Mouse (Mus musculus): ENCODE data around the gene Gcnt7. TPM values are rescaled to one million over a fixed set of nuclear protein-coding genes. Genes with fewer than 3 reads are reported as not detected.

Gcnt7 gene
- 0.61 and 0.63 TPM in 2 replicates for polyA plus RNA-seq (2015; fragmentation: Nextera tagmentation; extraction: Ambion mirVana)

DNA sequence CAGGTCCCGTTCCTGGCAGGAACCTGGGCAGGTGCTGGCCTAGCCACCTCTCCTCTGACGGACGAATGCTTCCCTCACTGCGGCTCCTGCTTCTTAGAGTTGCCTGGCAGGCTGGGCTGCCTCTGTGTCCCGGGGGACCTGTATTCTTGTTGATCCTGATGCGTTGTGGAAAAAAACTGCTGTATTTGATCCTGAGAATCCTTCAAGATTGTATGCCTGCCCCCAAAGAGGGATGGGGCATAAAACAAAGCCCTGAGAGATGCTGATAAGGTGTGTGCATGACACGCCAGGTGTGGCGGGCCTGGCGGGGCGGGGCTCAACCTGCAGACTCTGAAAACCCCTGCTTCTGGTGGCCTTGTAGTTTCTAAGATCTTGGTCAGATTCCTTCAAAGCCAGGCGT, at the start of gene Gcnt7:
Gene Gcnt7, minus strand, starts transcription at position 101 of the 400 bp plus-strand sequence.
- peaks cover 58% of the 10 kb centered on the region for H3K36me3 ChIP-seq (replicated peaks)
- no peak within 1 kb of the TSS for H3K27ac ChIP-seq (replicated peaks)
- 84% methylated on average over 11 of the region's 11 CpGs for WGBS (ENCODE audit: insufficient replicate concordance)
- no peaks in the 10 kb centered on the region for H3K27me3 ChIP-seq
- no peaks in the 10 kb centered on the region for H3K9me3 ChIP-seq (replicated peaks)
- no peak within 1 kb of the TSS for H3K9ac ChIP-seq
- no peak within 1 kb of the TSS for H3K4me3 ChIP-seq (replicated peaks)
- no peaks in the 10 kb centered on the region; the same call in 1 of the 2 replicates for H3K4me1 ChIP-seq (replicated peaks)
- no peak within 1 kb of the TSS for H3K4me2 ChIP-seq
- no peak for ATAC-seq (ENCODE audit: insufficient read depth)

- Histone ChIP-seq H3K9ac (no peak overlapping the region), H3K27ac (replicated peaks) (no peak overlapping the region), H3K27me3 (no peaks in the 10 kb centered on the region), H3K4me3 (replicated peaks) (no peak overlapping the region), H3K9me3 (replicated peaks) (no peaks in the 10 kb centered on the region), H3K4me1 (replicated peaks) (peaks cover under 1% of the 10 kb centered on the region; the same call in 1 of the 2 replicates), H3K4me2 (no peak overlapping the region), H3K36me3 (replicated peaks) (no peaks in the 10 kb centered on the region)
- WGBS (ENCODE audit: insufficient replicate concordance): 60% methylated on average over 7 of the region's 7 CpGs
- no peak for ATAC-seq (ENCODE audit: insufficient read depth)
Observed at GRCm38 (mm10) chr2:172506121-172506520, 47.7 kb upstream of the Gcnt7 start.

DNA sequence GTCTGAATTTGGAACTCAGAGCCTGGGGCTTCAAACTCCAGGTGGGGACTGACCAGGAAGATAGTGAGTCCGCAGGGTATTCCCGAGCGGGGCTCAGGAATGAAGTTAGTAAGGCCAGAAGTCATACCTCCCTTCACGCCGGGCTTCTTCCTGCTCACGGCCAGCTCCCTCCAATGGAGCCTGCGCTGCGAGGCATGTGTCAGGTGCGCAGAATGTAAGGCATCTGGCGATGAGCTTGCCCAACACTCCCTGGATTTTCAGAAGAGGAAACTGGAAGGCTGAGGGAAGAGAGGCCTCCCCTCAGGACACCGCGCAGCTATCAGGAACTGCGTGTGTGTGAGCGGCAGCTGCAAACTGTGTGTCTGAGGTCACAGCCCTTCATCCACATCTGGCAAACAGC, 43.8 kb upstream of the Gcnt7 start:
- Histone ChIP-seq H3K27ac (replicated peaks) (no peak overlapping the region), H3K4me2 (no peak overlapping the region), H3K4me1 (replicated peaks) (peaks cover 8% of the 10 kb centered on the region), H3K27me3 (no peaks in the 10 kb centered on the region), H3K4me3 (replicated peaks) (no peak overlapping the region), H3K36me3 (replicated peaks) (no peaks in the 10 kb centered on the region), H3K9ac (no peak overlapping the region), H3K9me3 (replicated peaks) (no peaks in the 10 kb centered on the region)
- WGBS (ENCODE audit: insufficient replicate concordance): 78% methylated on average over 14 of the region's 14 CpGs
- ATAC-seq (ENCODE audit: insufficient read depth): no peak

DNA sequence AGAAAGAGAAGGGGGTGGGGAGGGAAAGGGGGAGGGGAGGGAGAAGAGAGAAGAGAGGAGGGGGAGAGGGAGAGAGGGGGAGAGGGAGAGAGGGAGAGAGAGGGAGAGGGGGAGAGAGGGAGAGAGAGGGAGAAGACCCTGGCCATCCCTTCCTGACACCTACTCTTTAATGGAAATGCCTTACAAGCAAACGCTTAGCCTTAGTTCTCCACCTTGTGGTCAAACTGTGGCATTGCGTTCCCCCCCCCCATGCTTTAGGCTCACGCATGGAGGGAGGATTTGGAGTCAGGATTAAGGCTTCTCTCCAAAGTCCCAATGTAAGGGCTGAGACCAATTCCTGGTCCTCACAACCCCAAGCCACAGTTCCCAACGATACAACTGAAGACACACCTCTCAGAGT, 42.9 kb upstream of the Gcnt7 start:
- Histone ChIP-seq H3K9me3 (replicated peaks) (no peaks in the 10 kb centered on the region), H3K4me1 (replicated peaks) (peaks cover 8% of the 10 kb centered on the region), H3K9ac (no peak overlapping the region), H3K27me3 (no peaks in the 10 kb centered on the region), H3K36me3 (replicated peaks) (no peaks in the 10 kb centered on the region), H3K4me2 (no peak overlapping the region), H3K27ac (replicated peaks) (no peak overlapping the region), H3K4me3 (replicated peaks) (no peak overlapping the region)
- WGBS (ENCODE audit: insufficient replicate concordance): 3% methylated on average over 4 of the region's 4 CpGs
- ATAC-seq (ENCODE audit: insufficient read depth): no peak

- peak; percentile 68 for ATAC-seq (ENCODE audit: insufficient read depth)
- 18% methylated on average over 7 of the region's 7 CpGs for WGBS (ENCODE audit: insufficient replicate concordance)
- no peak overlapping the region for H3K9ac ChIP-seq
Observed at GRCm38 (mm10) chr2:172500752-172501316, 42.4 kb upstream of the Gcnt7 start.

DNA sequence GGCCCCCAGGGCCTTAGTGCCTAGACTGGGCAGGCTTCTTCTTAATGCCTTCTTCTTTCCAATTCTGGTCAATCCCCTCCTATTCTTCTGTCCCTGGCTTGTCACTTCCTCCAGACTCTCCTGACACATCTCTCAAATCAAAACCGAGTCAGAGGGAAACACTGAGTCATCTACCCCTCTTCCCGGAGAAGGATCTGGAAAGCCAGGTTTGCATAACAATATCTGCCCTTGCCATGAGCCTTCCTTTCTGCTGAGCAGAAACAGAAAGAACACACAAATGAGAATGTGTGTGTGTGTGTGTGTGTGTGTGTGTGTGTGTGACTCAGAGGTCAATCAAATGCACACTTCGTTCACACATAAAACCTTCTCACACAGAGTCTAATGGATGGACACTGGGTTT, 40.4 kb upstream of the Gcnt7 start:
- WGBS (ENCODE audit: insufficient replicate concordance): 50% methylated on average over 3 of the region's 3 CpGs
- ATAC-seq (ENCODE audit: insufficient read depth): no peak

More at GRCm38 (mm10) chr2:172500752-172501316, 42.4 kb upstream of the Gcnt7 start:
- Histone ChIP-seq H3K36me3 (replicated peaks) (no peaks in the 10 kb centered on the region), H3K4me1 (replicated peaks) (peaks cover 8% of the 10 kb centered on the region), H3K27me3 (no peaks in the 10 kb centered on the region), H3K4me3 (replicated peaks) (no peak overlapping the region), H3K4me2 (no peak overlapping the region), H3K9me3 (replicated peaks) (no peaks in the 10 kb centered on the region), H3K27ac (replicated peaks) (no peak overlapping the region)

DNA sequence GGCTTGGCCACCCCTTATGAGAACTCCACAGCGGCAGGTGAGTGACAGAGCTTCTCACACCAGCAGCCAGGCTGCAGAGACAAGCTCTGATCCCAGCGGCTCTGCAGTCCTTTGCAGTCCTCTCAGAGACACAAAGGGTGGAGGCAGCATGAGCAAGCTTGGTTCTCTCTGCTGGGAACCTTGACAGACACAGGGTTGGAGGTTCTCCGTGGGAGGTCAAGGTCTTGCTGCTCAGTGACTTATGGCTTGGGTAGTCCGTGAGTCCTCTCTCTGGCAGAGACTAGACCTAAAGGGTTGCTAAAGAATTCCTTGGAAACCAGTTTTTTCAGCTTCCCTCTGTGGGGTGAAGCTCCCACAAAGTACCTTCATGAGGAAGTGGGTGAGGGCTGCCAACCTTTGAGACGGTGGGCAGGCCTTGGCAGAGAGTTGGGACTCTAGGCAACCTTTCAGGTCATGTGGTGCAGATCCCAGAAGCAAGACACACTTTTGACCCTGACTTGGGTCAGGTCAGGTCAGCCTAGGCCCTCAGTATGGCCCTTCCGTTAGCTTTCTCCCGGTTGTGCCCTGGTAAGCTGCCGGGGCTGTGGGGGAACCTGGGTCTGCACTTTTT, 38.4 kb upstream of the Gcnt7 start:
- no peaks in the 10 kb centered on the region for H3K9me3 ChIP-seq (replicated peaks)
- H3K36me3 ChIP-seq (replicated peaks): no peaks in the 10 kb centered on the region
- 60% methylated on average over 8 of the region's 8 CpGs for WGBS (ENCODE audit: insufficient replicate concordance)
- no peak overlapping the region for H3K4me3 ChIP-seq (replicated peaks)
- no peak overlapping the region for H3K27ac ChIP-seq (replicated peaks)
- H3K4me2 ChIP-seq: no peak overlapping the region
- ATAC-seq (ENCODE audit: insufficient read depth): no peak
- H3K9ac ChIP-seq: no peak overlapping the region
- H3K27me3 ChIP-seq: no peaks in the 10 kb centered on the region
- H3K4me1 ChIP-seq (replicated peaks): peaks cover 8% of the 10 kb centered on the region

More for the DNA sequence above, 40.4 kb upstream of the Gcnt7 start:
- peaks cover 8% of the 10 kb centered on the region for H3K4me1 ChIP-seq (replicated peaks)
- no peak overlapping the region for H3K27ac ChIP-seq (replicated peaks)
- no peaks in the 10 kb centered on the region for H3K27me3 ChIP-seq
- H3K4me2 ChIP-seq: no peak overlapping the region
- H3K9me3 ChIP-seq (replicated peaks): no peaks in the 10 kb centered on the region
- H3K4me3 ChIP-seq (replicated peaks): no peak overlapping the region
- no peaks in the 10 kb centered on the region for H3K36me3 ChIP-seq (replicated peaks)
- H3K9ac ChIP-seq: no peak overlapping the region

DNA sequence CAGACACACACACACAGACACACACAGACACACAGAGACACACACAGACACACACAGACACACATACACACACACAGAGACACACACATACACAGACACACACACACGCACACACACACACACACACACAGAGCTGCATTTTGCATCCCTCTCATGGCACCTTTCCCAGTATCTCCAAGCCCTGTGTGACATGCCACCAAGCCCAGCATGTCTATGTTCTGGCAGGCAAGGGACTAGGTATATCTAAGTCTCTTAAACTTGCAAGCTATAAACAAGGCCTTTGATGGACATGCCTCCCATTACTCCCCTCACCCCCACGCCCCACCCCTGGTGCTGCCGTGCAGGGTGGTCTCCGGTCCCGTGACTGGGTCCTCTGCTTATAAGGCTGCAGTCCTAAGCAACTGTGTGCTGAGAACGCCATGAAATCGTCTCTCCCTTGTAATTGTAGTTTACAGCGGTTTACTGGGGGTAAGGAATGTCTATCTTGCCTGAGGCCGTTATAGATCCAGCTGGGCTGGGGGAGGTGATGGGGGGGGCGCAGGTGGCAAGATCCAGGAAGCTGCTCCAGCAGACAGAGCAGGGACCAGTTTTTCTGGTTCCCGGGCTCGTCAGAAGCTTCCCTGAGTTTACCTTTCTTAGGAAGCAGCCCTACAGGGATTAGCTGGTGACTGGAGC, 26.4 kb upstream of the Gcnt7 start:
- no peaks in the 10 kb centered on the region for H3K27me3 ChIP-seq
- H3K9ac ChIP-seq: no peak overlapping the region
- no peaks in the 10 kb centered on the region for H3K4me1 ChIP-seq (replicated peaks)
- H3K4me3 ChIP-seq (replicated peaks): no peak overlapping the region
- no peaks in the 10 kb centered on the region for H3K36me3 ChIP-seq (replicated peaks)
- H3K27ac ChIP-seq (replicated peaks): no peak overlapping the region
- no peak for ATAC-seq (ENCODE audit: insufficient read depth)
- H3K4me2 ChIP-seq: no peak overlapping the region
- no peaks in the 10 kb centered on the region for H3K9me3 ChIP-seq (replicated peaks)
- 49% methylated on average over 12 of the region's 12 CpGs for WGBS (ENCODE audit: insufficient replicate concordance)

DNA sequence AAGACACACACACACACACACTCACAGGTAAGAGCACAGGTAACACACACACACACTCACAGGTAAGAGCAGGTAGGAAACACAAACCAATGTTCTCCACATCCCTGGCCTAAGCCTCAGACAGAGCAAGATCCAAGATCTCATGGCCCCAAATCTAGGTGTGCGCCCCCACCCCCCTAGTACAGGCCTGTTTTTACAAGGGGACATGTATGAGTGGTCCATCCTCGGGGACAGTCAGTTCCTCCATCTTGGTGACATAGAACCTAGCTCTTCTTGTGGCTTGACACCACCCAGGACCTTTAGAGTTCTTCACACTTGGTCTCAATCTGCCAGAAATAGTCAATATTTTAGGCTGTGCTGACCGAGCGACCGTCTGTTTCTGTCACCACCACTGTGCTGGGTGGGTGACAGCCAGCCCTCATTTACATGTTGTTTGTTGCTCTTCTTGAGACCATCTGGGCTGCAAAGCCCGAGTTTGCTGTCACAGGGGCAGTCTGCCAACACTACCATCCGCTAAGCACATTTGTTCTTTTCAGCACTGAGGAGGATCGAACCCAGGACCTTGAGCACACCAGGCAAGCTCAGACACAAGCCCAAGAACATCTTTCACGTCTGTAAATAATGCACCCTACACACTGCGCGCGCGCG, 25.5 kb upstream of the Gcnt7 start:
- Histone ChIP-seq H3K36me3 (replicated peaks) (no peaks in the 10 kb centered on the region), H3K4me2 (no peak overlapping the region), H3K27ac (replicated peaks) (no peak overlapping the region), H3K4me1 (replicated peaks) (no peaks in the 10 kb centered on the region), H3K4me3 (replicated peaks) (no peak overlapping the region), H3K9ac (no peak overlapping the region), H3K9me3 (replicated peaks) (no peaks in the 10 kb centered on the region), H3K27me3 (no peaks in the 10 kb centered on the region)
- 72% methylated on average over 14 of the region's 14 CpGs for WGBS (ENCODE audit: insufficient replicate concordance)
- ATAC-seq (ENCODE audit: insufficient read depth): no peak

- H3K4me3 ChIP-seq (replicated peaks): no peak overlapping the region
- no peak overlapping the region for H3K9ac ChIP-seq
- 43% methylated on average over 16 of the region's 16 CpGs for WGBS (ENCODE audit: insufficient replicate concordance)
- ATAC-seq (ENCODE audit: insufficient read depth): no peak
- H3K4me1 ChIP-seq (replicated peaks): peaks cover under 1% of the 10 kb centered on the region; the same call in 1 of the 2 replicates
- no peaks in the 10 kb centered on the region for H3K9me3 ChIP-seq (replicated peaks)
- H3K4me2 ChIP-seq: no peak overlapping the region
- H3K27ac ChIP-seq (replicated peaks): no peak overlapping the region
- no peaks in the 10 kb centered on the region for H3K36me3 ChIP-seq (replicated peaks)
- H3K27me3 ChIP-seq: no peaks in the 10 kb centered on the region
Observed at GRCm38 (mm10) chr2:172481654-172482385, 23.4 kb upstream of the Gcnt7 start.

All from liver, embryonic 15.5 days (tissue).